Mouse (Mus musculus): ENCODE data around the gene 1700001J03Rik. TPM values are rescaled to one million over a fixed set of nuclear protein-coding genes. Genes with fewer than 3 reads are reported as not detected.
A peak's percentile ranks its signal among the peaks of the same experiment; 100 is the strongest.

1700001J03Rik gene
- total and polyA plus RNA-seq, 3 experiments = 0.18 TPM; not detected in 2

GRCm38 (mm10) chr5:146232816-146233215 lies 47.7 kb upstream of the 1700001J03Rik start:
- Histone ChIP-seq H3K9ac (ENCODE audit: control insufficient read depth, low read depth, low read length, poor library complexity, severe bottlenecking) (peak overlapping the region; percentile 85), H3K79me2 (ENCODE audit: control insufficient read depth, insufficient read depth, low read length, poor library complexity) (peaks cover 66% of the 10 kb centered on the region), H3K4me3 (ENCODE audit: control insufficient read depth in 1 of 2, insufficient read depth in 1 of 2, low read depth in 2 of 2, low read length in 2 of 2) (peak overlapping the region; percentile 64 to 85), H3K36me3 (ENCODE audit: control insufficient read depth in 1 of 2, insufficient read depth in 2 of 2, low read length in 2 of 2) (peaks cover 13 to 37% of the 10 kb centered on the region in 2 experiments), H3K9me3 (replicated peaks; ENCODE audit: insufficient read depth, low read length) (no peaks in the 10 kb centered on the region), H3K27ac (ENCODE audit: control insufficient read depth, low read depth, low read length) (no peak overlapping the region), H3K4me1 (ENCODE audit: control insufficient read depth in 1 of 2, insufficient read depth in 2 of 2, low read length in 2 of 2) (peaks cover 14 to 20% of the 10 kb centered on the region in 2 experiments), H3K27me3 (ENCODE audit: control insufficient read depth in 1 of 2, insufficient read depth in 2 of 2, low read length in 2 of 2) (no peaks in the 10 kb centered on the region)
- 0 out of 2 replicates have a peak, but pooled peaks have one; percentile 28 for TF ChIP-seq UBTF (IDR thresholded peaks at IDR 0.05; ENCODE audit: borderline replicate concordance, insufficient read depth, low read depth, low read length)
- TF ChIP-seq SIN3A (IDR thresholded peaks at IDR 0.05; ENCODE audit: low read length) = peak; percentile 52; the same call in 1 of the 2 replicates
- TF ChIP-seq NRF1 (IDR thresholded peaks at IDR 0.05; ENCODE audit: insufficient read depth, low read depth, low read length, poor library complexity, severe bottlenecking) = no peak
- peak; percentile 58 for DNase-seq (ENCODE audit: low read depth, low spot score)

GRCm38 (mm10) chr5:146232056-146232675 lies 47.1 kb upstream of the 1700001J03Rik start:
- Histone ChIP-seq H3K4me3 (ENCODE audit: control insufficient read depth in 1 of 2, insufficient read depth in 1 of 2, low read depth in 2 of 2, low read length in 2 of 2) (peak overlapping the region; percentile 64 to 85), H3K36me3 (ENCODE audit: control insufficient read depth in 1 of 2, insufficient read depth in 2 of 2, low read length in 2 of 2) (peaks cover 11 to 37% of the 10 kb centered on the region in 2 experiments), H3K79me2 (ENCODE audit: control insufficient read depth, insufficient read depth, low read length, poor library complexity) (peaks cover 60% of the 10 kb centered on the region), H3K27me3 (ENCODE audit: control insufficient read depth in 1 of 2, insufficient read depth in 2 of 2, low read length in 2 of 2) (no peaks in the 10 kb centered on the region), H3K27ac (ENCODE audit: control insufficient read depth, low read depth, low read length) (peak overlapping the region; percentile 96), H3K9me3 (replicated peaks; ENCODE audit: insufficient read depth, low read length) (no peaks in the 10 kb centered on the region), H3K4me1 (ENCODE audit: control insufficient read depth in 1 of 2, insufficient read depth in 2 of 2, low read length in 2 of 2) (peaks cover 14 to 20% of the 10 kb centered on the region in 2 experiments), H3K9ac (ENCODE audit: control insufficient read depth, low read depth, low read length, poor library complexity, severe bottlenecking) (peak overlapping the region; percentile 85)
- TF ChIP-seq POLR2AphosphoS2 (IDR thresholded peaks at IDR 0.05; ENCODE audit: low read length) (no peak), JUND (IDR thresholded peaks at IDR 0.05; ENCODE audit: low read depth, low read length) (no peak), HCFC1 (IDR thresholded peaks at IDR 0.05; ENCODE audit: low read depth, low read length) (peak; percentile 25; the same call in 1 of the 2 replicates), MYC (IDR thresholded peaks at IDR 0.05; ENCODE audit: low read depth, low read length) (no peak), CHD2 (IDR thresholded peaks at IDR 0.05; ENCODE audit: low read length) (no peak), SIN3A (IDR thresholded peaks at IDR 0.05; ENCODE audit: low read length) (peak; percentile 37), KAT2A (conservative IDR thresholded peaks at IDR 0.05; ENCODE audit: low read depth, low read length) (no peak), ZC3H11A (IDR thresholded peaks at IDR 0.05; ENCODE audit: low read depth, low read length) (no peak), ZNF384 (IDR thresholded peaks at IDR 0.05; ENCODE audit: low read depth, low read length) (no peak), BHLHE40 (IDR thresholded peaks at IDR 0.05; ENCODE audit: borderline replicate concordance, low read depth, low read length) (no peak), NELFE (IDR thresholded peaks at IDR 0.05; ENCODE audit: low read depth, low read length) (no peak), TCF12 (IDR thresholded peaks at IDR 0.05; ENCODE audit: low read depth, low read length) (no peak), GATA1 (IDR thresholded peaks at IDR 0.05; ENCODE audit: low read depth, low read length) (peak; percentile 74; the same call in 1 of the 2 replicates), E2F4 (IDR thresholded peaks at IDR 0.05; ENCODE audit: borderline replicate concordance, low read depth, low read length) (no peak), MAFK (IDR thresholded peaks at IDR 0.05; ENCODE audit: borderline replicate concordance, low read depth, low read length) (no peak), GABPA (IDR thresholded peaks at IDR 0.05; ENCODE audit: low read depth, low read length) (no peak), TAL1 (IDR thresholded peaks at IDR 0.05; ENCODE audit: low read length) (no peak), SMC3 (IDR thresholded peaks at IDR 0.05; ENCODE audit: low read depth, low read length) (no peak), UBTF (IDR thresholded peaks at IDR 0.05; ENCODE audit: borderline replicate concordance, insufficient read depth, low read depth, low read length) (0 out of 2 replicates have a peak, but pooled peaks have one; percentile 32), USF2 (IDR thresholded peaks at IDR 0.05; ENCODE audit: borderline replicate concordance in 1 of 2, insufficient read depth in 1 of 2, low read depth in 1 of 2, low read length in 2 of 2) (no peak), EP300 (IDR thresholded peaks at IDR 0.05; ENCODE audit: low read depth in 1 of 2, low read length in 2 of 2) (no peak), TBP (IDR thresholded peaks at IDR 0.05; ENCODE audit: low read depth, low read length) (no peak), ETS1 (IDR thresholded peaks at IDR 0.05; ENCODE audit: low read depth, low read length) (no peak), RAD21 (IDR thresholded peaks at IDR 0.05; ENCODE audit: low read depth, low read length) (no peak), ELF1 (IDR thresholded peaks at IDR 0.05; ENCODE audit: low read depth, low read length) (no peak), CHD1 (IDR thresholded peaks at IDR 0.05; ENCODE audit: low read depth, low read length) (no peak; the same call in 1 of the 2 replicates), MXI1 (IDR thresholded peaks at IDR 0.05; ENCODE audit: low read depth, low read length) (no peak), ZMIZ1 (IDR thresholded peaks at IDR 0.05; ENCODE audit: low read depth, low read length) (no peak)
- peak; percentile 52 for DNase-seq (ENCODE audit: low read depth, low spot score)
